Mouse (Mus musculus) G1E-ER4 (cell line): ENCODE measurements around the gene Sctr. TPM values are rescaled to one million over a fixed set of nuclear protein-coding genes. Genes with fewer than 3 reads are reported as not detected.

ENCODE experiments used
- GATA1 ChIP-seq: IDR thresholded peaks from one replicate; pipeline ENCODE4 v1.8.0; 2012; ENCODE audit warnings: low read length, inconsistent platforms
- polyA plus RNA-seq: library from polyadenylated mRNA; stranded (reverse); fragments of >175 nt; gene quantifications from 2 replicates; pipeline ENCODE4 v1.2.3, GENCODE M21; 2012

The Sctr gene
- polyA plus RNA-seq, 1 experiment = not detected

- no peak for TF ChIP-seq GATA1
Measured at GRCm38 (mm10) chr1:120075507-120075906, 68.8 kb downstream of the Sctr start.

DNA sequence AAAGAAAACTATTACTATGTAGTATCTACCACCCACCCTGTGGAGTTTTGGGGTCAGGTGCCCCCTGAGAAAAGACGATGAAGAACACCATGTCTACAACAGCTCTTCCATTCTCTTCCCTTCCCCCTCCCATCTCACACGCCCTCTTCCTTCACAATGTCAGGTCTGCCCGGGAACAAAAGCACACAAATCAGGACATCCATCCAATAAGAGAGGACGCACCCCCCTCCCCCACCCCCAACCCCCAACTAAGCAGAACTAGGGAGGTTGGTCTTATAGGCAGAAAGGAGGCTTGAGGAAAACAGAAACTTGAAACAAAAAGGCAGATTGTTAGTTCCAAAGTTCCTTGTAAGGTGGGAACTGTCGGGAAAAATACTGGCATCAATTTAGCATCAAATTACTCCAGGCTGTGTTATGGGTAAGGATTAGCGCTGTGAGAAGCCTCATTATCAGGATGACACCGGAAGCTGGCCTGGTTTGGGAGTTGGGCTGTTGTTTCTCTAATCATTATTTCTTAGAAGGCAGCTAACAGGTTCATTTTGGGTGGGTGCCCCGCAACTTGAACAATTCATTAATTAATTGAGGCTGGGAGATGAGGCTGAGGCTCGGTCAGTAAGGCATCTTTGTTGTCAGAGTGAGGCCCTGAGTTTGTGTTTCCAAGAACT lies 71.2 kb downstream of the Sctr start:
- no peak for TF ChIP-seq GATA1

DNA sequence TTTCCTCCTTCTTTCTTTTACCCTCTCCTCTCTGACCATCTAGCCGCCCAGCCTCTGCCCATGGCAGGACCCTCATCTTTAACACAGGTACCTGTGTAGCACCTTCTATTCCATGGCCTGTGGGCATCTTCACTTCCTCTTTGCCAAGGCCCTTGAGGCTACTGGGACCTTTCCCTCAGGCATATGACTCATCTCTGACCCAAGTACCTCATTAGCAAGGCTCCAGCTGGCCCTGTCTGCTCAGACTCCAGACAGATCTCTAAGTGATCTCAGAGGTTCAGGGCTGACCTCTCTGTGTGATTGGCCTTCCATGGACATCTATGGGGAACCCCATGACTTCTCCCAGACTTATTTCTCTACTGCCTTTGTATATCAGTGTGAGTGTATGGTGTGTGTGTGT lies 73.9 kb downstream of the Sctr start:
- no peak for TF ChIP-seq GATA1

GRCm38 (mm10) chr1:120082957-120083585 lies 76.4 kb downstream of the Sctr start:
- TF ChIP-seq GATA1 = no peak

DNA sequence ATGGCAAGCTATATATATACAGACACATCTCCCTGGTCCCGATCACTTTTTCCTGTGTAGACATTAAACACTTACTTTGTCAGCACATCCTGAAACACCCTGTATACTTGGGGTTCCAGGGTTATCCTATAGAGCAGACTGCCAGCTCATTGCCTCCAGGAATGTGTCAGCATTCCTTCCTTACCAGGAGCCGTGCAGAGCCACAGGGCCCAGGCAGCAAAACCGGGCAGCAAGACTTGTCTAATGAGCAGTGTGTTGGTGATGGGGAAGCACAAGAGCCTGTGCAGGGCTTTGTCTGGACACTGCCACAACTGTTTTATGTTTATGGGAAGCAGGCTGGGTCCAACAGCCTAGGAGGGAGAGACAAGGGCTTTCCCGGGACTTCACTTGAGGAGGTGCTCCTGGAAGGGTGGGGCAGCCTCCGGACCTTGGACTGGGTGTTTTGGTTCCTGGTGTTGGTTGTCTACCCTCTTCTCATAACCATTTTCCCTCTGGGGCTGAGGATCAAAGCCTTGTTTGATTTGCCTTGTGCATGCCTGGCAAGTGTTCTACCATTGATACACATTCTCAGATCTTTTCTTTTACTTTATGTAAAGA lies 77.3 kb downstream of the Sctr start:
- TF ChIP-seq GATA1 = no peak

DNA sequence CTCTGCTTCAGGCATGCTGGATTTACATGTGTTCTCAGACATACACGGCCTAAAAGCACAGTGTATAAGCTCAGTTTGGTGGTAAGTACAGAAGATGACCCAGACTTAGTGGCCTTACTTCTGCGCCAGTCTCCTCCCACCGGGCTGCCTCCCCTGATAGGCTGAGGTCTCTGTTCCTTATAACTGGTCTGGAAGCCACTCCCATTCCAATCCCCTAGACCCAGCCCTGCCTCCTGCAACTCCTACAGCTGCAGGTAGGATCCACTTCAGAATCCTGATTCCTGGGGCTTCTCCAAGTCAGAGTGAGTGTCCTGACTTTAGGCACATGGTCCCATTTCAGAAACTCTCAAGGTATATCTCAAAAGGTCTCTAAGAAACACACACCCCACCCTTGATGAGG lies 79.0 kb downstream of the Sctr start:
- TF ChIP-seq GATA1 = no peak

DNA sequence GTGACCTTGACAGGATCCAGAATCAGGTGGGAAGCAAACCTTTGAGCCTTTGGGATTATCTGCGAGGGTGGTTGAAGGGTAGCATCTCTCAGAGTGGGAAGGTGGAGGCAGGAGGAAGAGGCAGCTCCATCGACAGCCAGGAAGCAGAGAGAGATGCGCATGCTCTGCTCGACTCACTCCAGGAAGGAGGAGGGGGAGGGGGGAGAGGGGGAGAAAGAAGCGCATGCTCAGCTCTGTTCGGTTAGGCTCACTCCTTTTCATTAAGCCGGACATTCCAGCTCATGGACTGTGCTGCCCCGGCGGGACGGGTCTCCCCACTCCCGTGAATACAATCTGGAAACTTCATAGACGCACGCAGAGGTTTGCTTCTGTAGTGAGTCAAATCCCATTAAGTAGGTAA lies 80.0 kb downstream of the Sctr start:
- no peak for TF ChIP-seq GATA1

DNA sequence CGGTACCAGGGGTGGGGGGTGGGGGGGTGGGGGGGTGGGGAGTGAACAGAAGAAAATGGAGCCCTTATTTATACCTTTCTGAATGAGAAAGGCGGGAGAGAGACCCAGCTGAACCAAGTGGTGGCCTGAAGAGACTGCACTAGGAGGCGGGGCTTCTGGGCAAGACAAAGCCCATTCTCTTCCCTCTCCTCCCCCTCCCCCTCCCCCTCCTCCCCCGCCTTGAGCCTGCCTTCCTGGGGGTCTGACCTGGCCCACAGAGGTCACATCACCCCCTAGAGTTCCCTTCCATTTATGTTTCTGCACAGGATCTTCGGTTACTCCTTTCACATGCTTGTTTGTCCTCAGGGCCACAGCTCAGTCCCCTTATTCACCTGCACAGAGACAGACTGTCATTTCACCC lies 82.5 kb downstream of the Sctr start:
- TF ChIP-seq GATA1 = no peak

GRCm38 (mm10) chr1:120090880-120091570 lies 84.3 kb downstream of the Sctr start:
- TF ChIP-seq GATA1 = no peak

- no peak for TF ChIP-seq GATA1
Measured at GRCm38 (mm10) chr1:120094920-120095319, 88.2 kb downstream of the Sctr start.

DNA sequence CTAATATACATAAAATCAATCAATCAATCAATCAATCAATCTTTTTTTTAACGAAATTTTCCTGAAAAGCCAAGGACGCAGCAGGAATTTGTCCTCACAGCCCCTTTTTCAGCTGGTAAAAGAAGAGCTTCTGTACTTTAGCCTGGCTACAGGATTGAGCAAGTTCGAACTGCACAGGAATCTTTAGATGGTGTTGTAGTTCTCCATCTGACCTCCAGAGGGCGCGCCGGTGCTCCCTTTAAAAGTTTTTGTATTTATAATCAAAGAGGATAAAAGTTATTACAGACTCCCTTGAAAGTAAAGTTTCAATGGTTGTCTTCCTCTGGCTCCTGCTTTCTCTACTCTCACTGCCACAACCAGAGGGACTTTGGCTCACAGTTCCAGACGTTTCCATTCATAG lies 91.6 kb downstream of the Sctr start:
- no peak for TF ChIP-seq GATA1

GRCm38 (mm10) chr1:120099483-120099882 lies 92.8 kb downstream of the Sctr start:
- TF ChIP-seq GATA1 = no peak

DNA sequence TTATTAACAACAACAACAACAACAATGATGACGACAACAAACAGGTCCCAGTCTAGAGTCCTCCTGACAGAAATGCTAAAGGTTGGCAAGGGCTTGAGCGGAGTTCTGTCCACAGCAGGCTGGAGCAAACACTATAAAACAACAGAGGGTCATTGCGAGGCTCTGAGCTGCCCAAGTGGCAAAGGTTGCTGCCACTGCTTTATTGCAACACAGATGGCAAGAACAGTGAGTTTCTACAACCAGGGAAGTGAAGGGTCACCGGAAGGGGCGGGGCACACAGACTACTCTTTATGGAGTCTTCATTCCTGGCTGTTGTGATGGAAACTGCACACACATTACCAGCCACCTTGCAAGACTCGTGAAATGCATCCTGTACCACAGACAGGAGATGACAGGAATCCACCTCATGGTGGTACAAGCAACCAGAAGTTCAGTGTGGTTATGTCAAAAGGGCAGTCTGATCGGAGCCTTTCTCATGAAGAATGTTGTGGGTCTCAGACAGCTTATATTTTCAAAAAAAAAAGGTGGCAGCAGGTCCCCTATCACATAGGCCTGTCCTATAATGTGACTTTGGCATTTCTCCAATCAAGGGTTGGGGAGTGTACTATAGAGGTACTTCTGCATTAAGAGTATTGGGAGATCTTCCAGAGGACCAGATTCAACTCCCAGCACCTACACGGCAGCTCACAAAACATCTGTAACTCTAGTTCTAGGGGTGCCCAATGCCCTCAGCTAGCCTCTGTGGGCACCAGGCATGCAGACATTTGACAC lies 93.9 kb downstream of the Sctr start:
- TF ChIP-seq GATA1 = no peak

- TF ChIP-seq GATA1 = no peak
Measured at GRCm38 (mm10) chr1:120101227-120101609, 94.5 kb downstream of the Sctr start.

DNA sequence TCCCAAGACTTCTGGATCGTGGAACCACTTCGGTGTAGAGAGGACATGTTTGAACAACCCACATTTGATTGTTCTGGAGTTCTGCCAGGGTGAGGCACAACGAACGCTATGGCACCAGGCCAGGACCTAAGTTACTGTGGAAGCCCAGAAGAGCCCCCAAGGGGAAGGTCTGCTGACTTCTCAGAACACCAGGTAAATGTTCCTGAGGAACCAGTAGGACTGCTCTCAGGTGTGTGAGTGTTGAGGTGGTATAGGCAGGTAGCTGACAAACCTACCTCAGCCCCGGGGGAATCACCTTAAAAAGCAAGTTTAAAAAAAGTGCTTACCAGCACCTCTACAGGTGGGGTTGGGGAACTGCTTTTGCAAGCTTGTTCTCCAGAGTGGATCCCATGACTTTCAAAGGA lies 98.9 kb downstream of the Sctr start:
- TF ChIP-seq GATA1 = no peak
